Mouse (Mus musculus) MEL (cell line): Measurements from ENCODE around the gene Dhh.

Experiments used
- CTCF ChIP-seq, 3 experiments: IDR thresholded peaks in 2 of 3; conservative IDR thresholded peaks in 1 of 3; 2 replicates each; pipeline ENCODE4 v1.5.1; 2011 to 2012; ENCODE audit warnings: low read length in 3 of 3, low read depth in 2 of 3, mild to moderate bottlenecking in 2 of 3, improper control_type of control experiment in 1 of 3, inconsistent platforms in 1 of 3, mixed read lengths in 1 of 3, moderate library complexity in 1 of 3; ENCODE audit not compliant: control insufficient read depth in 1 of 3, insufficient read depth in 1 of 3, poor library complexity in 1 of 3, severe bottlenecking in 1 of 3
- E2F4 ChIP-seq: IDR thresholded peaks from 2 replicates; pipeline ENCODE4 v1.6.1; 2011; ENCODE audit warnings: low read depth, low read length, improper control_type of control experiment, borderline replicate concordance
- EP300 ChIP-seq, 2 experiments: IDR thresholded peaks; 2 replicates each; pipeline ENCODE4 v1.6.1; 2011; ENCODE audit warnings: improper control_type of control experiment in 2 of 2, low read length in 2 of 2, low read depth in 1 of 2, mild to moderate bottlenecking in 1 of 2

DNA sequence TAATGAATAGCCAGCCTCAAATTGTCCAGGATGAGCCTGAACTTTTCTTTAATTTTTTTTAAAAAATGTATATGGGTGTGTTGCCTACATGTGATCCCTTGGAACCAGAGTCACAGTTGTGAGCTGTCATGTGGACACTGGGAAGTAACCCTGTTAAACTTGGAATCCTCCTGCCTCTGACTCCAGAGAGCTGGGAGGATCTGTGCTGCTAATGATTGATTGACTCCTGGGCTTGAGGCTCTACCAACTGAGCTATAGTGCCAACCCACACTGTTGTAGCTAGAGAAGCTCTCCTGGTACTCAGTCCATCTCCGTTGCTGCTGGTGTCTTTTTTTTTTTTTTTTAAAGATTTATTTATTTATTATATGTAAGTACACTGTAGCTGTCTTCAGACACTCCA, 14.2 kb downstream of the Dhh start:
- TF ChIP-seq EP300 (IDR thresholded peaks at IDR 0.05; ENCODE audit: low read depth in 1 of 2, low read length in 2 of 2): no peak
- no peak for TF ChIP-seq E2F4
- TF ChIP-seq CTCF (IDR thresholded peaks at IDR 0.05 in 2 of 3, conservative IDR thresholded peaks at IDR 0.05 in 1 of 3; ENCODE audit: control insufficient read depth in 1 of 3, insufficient read depth in 1 of 3, low read depth in 2 of 3, low read length in 3 of 3, poor library complexity in 1 of 3, severe bottlenecking in 1 of 3): no peak
